Mouse (Mus musculus) lung, adult 2 months (tissue): ENCODE results near the gene Rarb.
A peak's percentile ranks its signal among the peaks of the same experiment; 100 is the strongest.

Source experiments
- CTCF ChIP-seq: fragments of 200-500 bp; IDR thresholded peaks from 2 replicates; pipeline ENCODE4 v1.5.1; 2011; ENCODE audit warnings: mild to moderate bottlenecking, low read length, control low read depth; ENCODE audit not compliant: insufficient read depth
- POLR2A ChIP-seq: fragments of 200-500 bp; IDR thresholded peaks from 2 replicates; pipeline ENCODE4 v1.6.1; 2011; ENCODE audit warnings: low read depth, mild to moderate bottlenecking, control low read depth, low read length, borderline replicate concordance; ENCODE audit errors: extremely low read depth

DNA sequence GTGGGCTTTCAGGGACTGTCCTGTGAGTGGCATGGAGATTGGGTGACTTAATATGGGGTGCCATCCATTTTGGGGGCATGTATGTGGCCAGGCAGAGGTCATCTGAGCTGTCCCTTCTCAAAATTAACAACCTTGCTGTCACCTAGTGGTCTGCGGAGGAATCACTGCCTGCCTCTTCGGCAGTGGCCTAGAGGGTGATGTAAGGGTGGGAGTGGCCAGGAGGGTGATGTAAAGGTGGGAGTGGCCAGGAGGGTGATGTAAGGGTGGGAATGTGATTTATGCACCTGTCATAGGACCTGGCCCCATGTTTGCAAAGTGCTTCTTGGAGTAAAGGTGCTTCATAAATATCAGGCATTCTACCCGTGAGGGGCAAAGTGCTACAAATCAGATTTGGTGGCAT lies 371.4 kb downstream of the Rarb start:
- TF ChIP-seq CTCF (peak; percentile 39), POLR2A (no peak)
